Mouse (Mus musculus): Measurements from ENCODE around the gene Spg7.
"Not testable (repeated sequence)": the region's sequence is repeated elsewhere in the genome, so short reads cannot be mapped to it uniquely, and the experiment has no call there.

Spg7 gene

GRCm38 (mm10) chr8:123062721-123063120 lies at the start of gene Spg7:
Gene Spg7, plus strand, starts transcription at chr8:123062942.
- no peak for DNase-seq

- peak in 1 of 2 experiments; percentile 34 for DNase-seq
Observed at GRCm38 (mm10) chr8:123014429-123014828, 48.3 kb upstream of the Spg7 start.

- DNase-seq = no peak
Observed at GRCm38 (mm10) chr8:123015074-123015473, 47.7 kb upstream of the Spg7 start.

GRCm38 (mm10) chr8:123017143-123017542 lies 45.6 kb upstream of the Spg7 start:
- no peak for DNase-seq

GRCm38 (mm10) chr8:123018484-123019164 lies 44.1 kb upstream of the Spg7 start:
- DNase-seq = no peak

- no peak for DNase-seq
Observed at GRCm38 (mm10) chr8:123020084-123020483, 42.7 kb upstream of the Spg7 start.

GRCm38 (mm10) chr8:123020859-123021258 lies 41.9 kb upstream of the Spg7 start:
- no peak for DNase-seq

GRCm38 (mm10) chr8:123021259-123021658 lies 41.5 kb upstream of the Spg7 start:
- no peak for DNase-seq

GRCm38 (mm10) chr8:123022727-123023126 lies 40.0 kb upstream of the Spg7 start:
- no peak for DNase-seq

GRCm38 (mm10) chr8:123024226-123024625 lies 38.5 kb upstream of the Spg7 start:
- no peak for DNase-seq

- DNase-seq = no peak
Observed at GRCm38 (mm10) chr8:123025951-123026351, 36.8 kb upstream of the Spg7 start.

GRCm38 (mm10) chr8:123027786-123028185 lies 35.0 kb upstream of the Spg7 start:
- DNase-seq = no peak

- DNase-seq = not testable (repeated sequence)
Observed at GRCm38 (mm10) chr8:123030091-123030490, 32.7 kb upstream of the Spg7 start.

GRCm38 (mm10) chr8:123031321-123031978 lies 31.3 kb upstream of the Spg7 start:
- no peak for DNase-seq

- no peak for DNase-seq
Observed at GRCm38 (mm10) chr8:123032730-123033129, 30.0 kb upstream of the Spg7 start.

GRCm38 (mm10) chr8:123033431-123033830 lies 29.3 kb upstream of the Spg7 start:
- DNase-seq = no peak

GRCm38 (mm10) chr8:123034171-123034570 lies 28.6 kb upstream of the Spg7 start:
- no peak for DNase-seq

GRCm38 (mm10) chr8:123036956-123037355 lies 25.8 kb upstream of the Spg7 start:
- DNase-seq = peak in 1 of 2 experiments; percentile 16

- no peak for DNase-seq
Observed at GRCm38 (mm10) chr8:123037487-123037886, 25.3 kb upstream of the Spg7 start.

GRCm38 (mm10) chr8:123038351-123038750 lies 24.4 kb upstream of the Spg7 start:
- no peak for DNase-seq

GRCm38 (mm10) chr8:123039376-123040109 lies 23.2 kb upstream of the Spg7 start:
- DNase-seq = no peak

- no peak for DNase-seq
Observed at GRCm38 (mm10) chr8:123040110-123040650, 22.6 kb upstream of the Spg7 start.

GRCm38 (mm10) chr8:123041008-123041773 lies 21.6 kb upstream of the Spg7 start:
- peak; percentile 59 to 76 for DNase-seq
